Mouse (Mus musculus) left cerebral cortex, adult 11 months (tissue): ENCODE measurements at regions not wholly inside any gene's neighbourhood (a gene's known extent, or its start where the extent isn't known, plus 50 kb on each side); places are given as distances from the start of the nearest gene placed in this dataset.

Experiments used
- DNase-seq: peaks from one replicate; pipeline ENCODE4 v3.0.0; 2022; ENCODE audit warnings: low spot score

GRCm38 (mm10) chr13:107533323-107533722 lies 510.9 kb upstream of the Smim15 start:
- no peak for DNase-seq

GRCm38 (mm10) chr13:107531528-107531927 lies 509.6 kb upstream of the Kif2a start:
- DNase-seq = no peak

GRCm38 (mm10) chr13:107531026-107531425 lies 509.1 kb upstream of the Kif2a start:
- no peak for DNase-seq

- no peak for DNase-seq
These were observed 508.5 kb upstream of the Kif2a start for GRCm38 (mm10) chr13:107530392-107530791.

GRCm38 (mm10) chr13:107528724-107529456 lies 507.0 kb upstream of the Kif2a start:
- no peak for DNase-seq

- no peak for DNase-seq
These were observed 501.0 kb upstream of the Kif2a start for GRCm38 (mm10) chr13:107522942-107523341.

GRCm38 (mm10) chr13:107514236-107514635 lies 492.3 kb upstream of the Kif2a start:
- DNase-seq = no peak

- no peak for DNase-seq
These were observed 491.6 kb upstream of the Kif2a start for GRCm38 (mm10) chr13:107513274-107514146.

- DNase-seq = no peak
These were observed 485.4 kb upstream of the Kif2a start for GRCm38 (mm10) chr13:107507336-107507735.

- DNase-seq = no peak
These were observed 484.9 kb upstream of the Kif2a start for GRCm38 (mm10) chr13:107506832-107507231.

GRCm38 (mm10) chr13:107505318-107505717 lies 483.4 kb upstream of the Kif2a start:
- no peak for DNase-seq

- no peak for DNase-seq
These were observed 480.3 kb upstream of the Kif2a start for GRCm38 (mm10) chr13:107502261-107502660.

GRCm38 (mm10) chr13:107500776-107501489 lies 479.0 kb upstream of the Kif2a start:
- no peak for DNase-seq

GRCm38 (mm10) chr13:107499296-107499695 lies 477.4 kb upstream of the Kif2a start:
- no peak for DNase-seq

GRCm38 (mm10) chr13:107495161-107495732 lies 473.3 kb upstream of the Kif2a start:
- no peak for DNase-seq

- peak; percentile 37 for DNase-seq
These were observed 471.8 kb upstream of the Kif2a start for GRCm38 (mm10) chr13:107493765-107494164.

GRCm38 (mm10) chr13:107492448-107492847 lies 470.5 kb upstream of the Kif2a start:
- no peak for DNase-seq

GRCm38 (mm10) chr13:107491423-107491822 lies 469.5 kb upstream of the Kif2a start:
- DNase-seq = no peak

- no peak for DNase-seq
These were observed 463.6 kb upstream of the Kif2a start for GRCm38 (mm10) chr13:107485400-107486017.

- no peak for DNase-seq
These were observed 462.7 kb upstream of the Kif2a start for GRCm38 (mm10) chr13:107484630-107484998.

- no peak for DNase-seq
These were observed 462.2 kb upstream of the Kif2a start for GRCm38 (mm10) chr13:107483967-107484629.
